Mouse (Mus musculus) hindbrain, embryonic 16.5 days (tissue): ENCODE measurements around the gene Vmn1r55. TPM values are rescaled to one million over a fixed set of nuclear protein-coding genes. Genes with fewer than 3 reads are reported as not detected.
"Not testable (repeated sequence)": the region's sequence is repeated elsewhere in the genome, so short reads cannot be mapped to it uniquely, and the experiment has no call there.

ENCODE experiments used
- ATAC-seq: fragments of 200-750 bp; cut with Nextera tagmentation; 2 replicates; pipeline ENCODE4 v1.8.0; 2017; ENCODE audit warnings: moderate TSS enrichment, moderate library complexity
- H3K27ac ChIP-seq: fragments of 300-500 bp; sonication (generic); 2 replicates; pipeline ENCODE4 v1.5.1; 2014; ENCODE audit warnings: low read depth, mild to moderate bottlenecking, control low read depth, low read length, moderate library complexity
- H3K27me3 ChIP-seq: fragments of 300-500 bp; sonication (generic); replicated peaks from 2 replicates; pipeline ENCODE4 v1.6.1; 2014; ENCODE audit warnings: low read length; ENCODE audit not compliant: control insufficient read depth, insufficient read depth
- H3K36me3 ChIP-seq: fragments of 300-500 bp; sonication (generic); 2 replicates; pipeline ENCODE4 v1.6.1; 2014; ENCODE audit warnings: mild to moderate bottlenecking, low read length, moderate library complexity, mixed read lengths; ENCODE audit not compliant: control insufficient read depth, insufficient read depth
- H3K4me1 ChIP-seq: fragments of 300-500 bp; sonication (generic); 2 replicates; pipeline ENCODE4 v1.6.1; 2014; ENCODE audit warnings: low read depth, low read length; ENCODE audit not compliant: control insufficient read depth, insufficient read depth
- H3K4me2 ChIP-seq: fragments of 300-500 bp; sonication (generic); 2 replicates; pipeline ENCODE4 v1.6.1; 2014; ENCODE audit warnings: mild to moderate bottlenecking, low read length, control low read depth, moderate library complexity
- H3K4me3 ChIP-seq: fragments of 300-500 bp; sonication (generic); 2 replicates; pipeline ENCODE4 v1.5.1; 2014; ENCODE audit warnings: mild to moderate bottlenecking, low read length, control low read depth, moderate library complexity
- H3K9ac ChIP-seq: fragments of 300-500 bp; sonication (generic); 2 replicates; pipeline ENCODE4 v1.6.1; 2014; ENCODE audit warnings: low read depth, mild to moderate bottlenecking, control low read depth, low read length, moderate library complexity
- H3K9me3 ChIP-seq: fragments of 300-500 bp; sonication (generic); 2 replicates; pipeline ENCODE4 v1.6.1; 2014; ENCODE audit warnings: mild to moderate bottlenecking, low read length, moderate library complexity; ENCODE audit not compliant: control insufficient read depth
- WGBS: fragments of 180-500 bp; shearing (Covaris S2); extraction: QIAGEN DNeasy Blood & Tissue Kit; methylation state at CpG from one replicate; pipeline ENCODE4 v1.1.7; 2014; 5-methylcytosine and 5-hydroxymethylcytosine counted together
- polyA plus RNA-seq: library from polyadenylated mRNA; unstranded; fragments of >200 nt; fragmentation: Nextera tagmentation; extraction: Ambion mirVana; gene quantifications from 2 replicates; pipeline ENCODE4 v1.2.1, GENCODE M21; 2015

Vmn1r55 gene
- not detected in 2 replicates for polyA plus RNA-seq

DNA sequence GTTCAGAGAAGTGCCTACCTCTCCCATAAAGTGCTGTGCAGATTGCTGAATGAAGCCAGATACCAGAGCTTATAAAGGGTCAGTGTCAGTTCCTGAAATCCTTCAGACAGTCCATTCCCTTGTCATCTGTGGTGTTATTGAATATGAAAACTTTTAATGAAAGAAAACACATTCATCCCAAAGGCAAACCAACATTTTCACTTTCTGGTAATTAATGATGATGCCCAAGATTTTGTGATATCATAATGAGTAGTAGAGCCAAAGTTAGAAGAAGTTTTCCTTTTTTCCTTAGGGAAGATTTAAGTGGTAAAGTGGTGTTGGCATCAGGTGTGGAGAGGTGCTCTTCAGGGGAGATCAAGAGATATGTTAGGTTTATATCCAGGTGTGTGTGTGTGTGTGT is at the start of gene Vmn1r55:
Gene Vmn1r55, minus strand, starts transcription at position 101 of the 400 bp plus-strand sequence.
- not testable (repeated sequence) for H3K4me1 ChIP-seq, H3K27ac ChIP-seq, H3K36me3 ChIP-seq, H3K4me3 ChIP-seq, H3K27me3 ChIP-seq, ATAC-seq, H3K9ac ChIP-seq, H3K9me3 ChIP-seq, H3K4me2 ChIP-seq

DNA sequence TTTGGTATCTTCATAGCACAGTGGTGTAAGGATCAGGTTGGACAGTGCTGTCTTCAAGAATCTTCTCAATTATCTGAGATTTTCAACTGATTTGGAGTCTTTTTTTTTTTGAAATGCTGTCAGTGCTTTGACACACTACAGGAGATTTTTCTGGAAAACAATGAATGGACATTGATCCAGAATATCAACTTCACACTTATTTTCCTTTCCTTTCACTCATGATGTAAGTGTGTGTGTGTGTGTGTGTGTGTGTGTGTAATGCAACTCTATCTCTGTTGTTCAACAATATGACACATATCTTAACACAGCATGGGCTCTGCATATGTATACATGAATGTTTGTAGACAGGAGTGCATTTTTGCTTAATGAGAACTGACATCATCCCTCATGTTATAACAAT is 47.2 kb upstream of the Vmn1r55 start, which contains the start of gene Vmn1r56:
Gene Vmn1r56, minus strand, starts transcription at position 101 of the 400 bp plus-strand sequence.
- not testable (repeated sequence) for H3K36me3 ChIP-seq, H3K27ac ChIP-seq, H3K4me3 ChIP-seq, ATAC-seq, H3K27me3 ChIP-seq, H3K9ac ChIP-seq, H3K4me1 ChIP-seq, H3K9me3 ChIP-seq, H3K4me2 ChIP-seq

DNA sequence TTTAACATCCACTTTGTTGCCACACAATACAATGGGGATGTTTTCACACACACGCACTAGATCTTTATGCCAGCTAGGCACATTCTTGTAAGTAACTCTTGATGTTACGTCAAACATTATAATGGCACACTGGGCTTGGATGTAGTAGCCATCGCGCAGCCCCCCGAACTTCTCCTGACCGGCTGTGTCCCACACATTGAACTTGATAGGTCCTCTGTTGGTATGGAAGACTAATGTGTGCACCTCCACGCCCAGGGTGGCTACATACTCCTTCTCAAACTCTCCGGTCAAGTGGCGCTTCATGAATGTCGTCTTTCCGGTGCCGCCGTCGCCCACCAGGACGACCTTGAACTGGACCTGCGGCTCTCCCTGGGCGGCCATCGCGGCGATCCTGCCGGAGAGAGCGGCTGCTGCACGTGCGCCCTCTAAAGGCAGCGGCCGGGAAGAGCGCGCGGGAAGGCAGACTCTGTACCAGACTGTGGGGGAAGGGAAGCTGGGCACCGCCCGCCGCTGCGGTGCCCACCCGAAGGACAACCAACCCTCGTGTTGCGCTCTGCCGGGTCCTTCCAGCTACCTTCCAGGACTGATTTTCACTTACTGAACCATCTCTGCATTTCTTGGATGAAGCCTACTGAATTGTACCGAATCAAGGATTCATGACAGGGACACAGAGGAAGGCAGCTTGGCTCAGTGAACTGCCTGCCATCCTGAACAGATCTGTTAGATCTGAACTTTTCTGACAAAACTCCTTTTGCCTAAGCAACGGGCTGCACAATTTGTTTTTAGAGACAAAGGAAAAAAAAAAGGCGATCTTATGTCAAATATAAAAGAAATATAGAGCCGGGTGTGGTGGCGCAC is 23.7 kb downstream of the Vmn1r55 start, which contains the start of gene Rasl2-9:
Gene Rasl2-9, minus strand, starts transcription at position 402 of the 858 bp plus-strand sequence.
- Histone ChIP-seq H3K36me3 (no peaks in the 10 kb centered on the region), H3K9me3 (no peaks in the 10 kb centered on the region), H3K4me1 (no peaks in the 10 kb centered on the region), H3K4me2 (peak within 1 kb of the TSS; percentile 74), H3K27ac (no peak within 1 kb of the TSS), H3K4me3 (peak within 1 kb of the TSS; percentile 49), H3K9ac (peak within 1 kb of the TSS; percentile 67), H3K27me3 (no peaks in the 10 kb centered on the region)
- peak; percentile 96 for ATAC-seq
- 17% methylated on average over 40 of the region's 42 CpGs for WGBS

DNA sequence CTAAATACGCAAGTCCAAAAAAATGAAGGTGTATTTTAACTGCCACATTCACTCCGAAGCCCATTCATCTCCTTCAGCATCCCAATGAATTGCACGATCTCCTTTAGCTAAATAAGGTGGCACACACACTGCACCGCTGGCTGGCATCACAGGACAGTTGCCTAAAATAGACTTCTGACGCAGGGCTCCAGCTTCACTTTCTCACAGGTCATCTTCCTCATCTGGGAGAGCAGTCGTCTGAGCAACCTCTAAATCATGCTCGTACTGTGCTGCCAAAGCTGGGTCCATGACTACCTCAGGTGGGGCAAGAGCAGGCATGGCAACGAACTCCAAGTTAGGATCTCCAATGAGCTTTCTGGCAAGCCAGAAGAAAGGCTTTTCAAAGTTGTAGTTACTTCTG is 24.4 kb downstream of the Vmn1r55 start:
- no peak overlapping the region for H3K4me3 ChIP-seq
- WGBS = 94% methylated on average over 8 of the region's 8 CpGs
- no peak overlapping the region for H3K27ac ChIP-seq
- H3K4me1 ChIP-seq = no peaks in the 10 kb centered on the region
- H3K4me2 ChIP-seq = no peak overlapping the region
- H3K27me3 ChIP-seq = no peaks in the 10 kb centered on the region
- no peaks in the 10 kb centered on the region for H3K36me3 ChIP-seq
- no peak overlapping the region for H3K9ac ChIP-seq
- H3K9me3 ChIP-seq = no peaks in the 10 kb centered on the region
- ATAC-seq = no peak

DNA sequence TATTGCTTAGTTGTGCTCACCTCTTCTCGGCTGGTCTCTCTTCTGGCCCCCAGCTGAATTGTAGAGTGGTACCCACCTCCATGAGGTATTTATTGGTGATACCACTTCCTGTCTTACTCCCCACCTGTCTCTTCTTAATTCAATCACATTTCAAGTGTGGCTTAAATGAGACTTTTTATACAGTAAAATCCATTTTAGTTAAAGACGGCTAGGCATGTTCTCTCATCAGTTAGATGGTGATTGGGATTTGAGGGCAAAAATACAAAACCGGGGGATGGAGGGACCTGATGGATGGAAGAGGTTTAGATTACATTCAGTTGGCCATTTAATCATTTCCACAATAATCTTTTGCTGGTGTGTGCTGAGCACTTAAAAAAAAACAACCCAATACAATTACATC is 32.6 kb downstream of the Vmn1r55 start, which contains the start of gene Rfpl4:
Gene Rfpl4, minus strand, starts transcription at position 101 of the 400 bp plus-strand sequence.
- Histone ChIP-seq H3K4me1 (no peaks in the 10 kb centered on the region), H3K27me3 (no peaks in the 10 kb centered on the region), H3K9me3 (no peaks in the 10 kb centered on the region), H3K9ac (no peak within 1 kb of the TSS), H3K4me3 (no peak within 1 kb of the TSS), H3K4me2 (no peak within 1 kb of the TSS), H3K36me3 (no peaks in the 10 kb centered on the region), H3K27ac (no peak within 1 kb of the TSS)
- ATAC-seq = no peak
- 88% methylated on average over 3 of the region's 3 CpGs for WGBS

DNA sequence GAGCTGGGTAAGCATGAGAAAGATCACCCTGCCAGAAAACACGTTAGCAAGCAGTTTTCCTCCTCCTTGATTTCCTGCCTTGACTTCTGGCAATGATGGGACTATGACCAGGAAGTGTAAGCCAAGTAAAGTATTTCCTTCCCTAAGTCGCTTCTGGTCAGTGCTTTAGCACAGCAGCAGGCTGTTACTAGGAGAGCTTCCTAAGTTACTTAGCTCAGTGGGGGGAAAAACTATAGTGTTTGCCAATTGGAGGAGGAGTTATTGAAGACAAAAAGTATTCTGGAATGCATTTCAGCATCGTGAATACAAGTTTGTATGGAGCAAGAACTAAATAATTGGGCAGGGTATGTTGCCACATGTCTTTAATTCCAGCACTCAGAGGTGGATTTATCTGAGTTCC is 36.8 kb downstream of the Vmn1r55 start:
- ATAC-seq = no peak
- no peaks in the 10 kb centered on the region for H3K27me3 ChIP-seq
- no peak overlapping the region for H3K4me2 ChIP-seq
- no peaks in the 10 kb centered on the region for H3K9me3 ChIP-seq
- H3K27ac ChIP-seq = no peak overlapping the region
- H3K9ac ChIP-seq = no peak overlapping the region
- no peaks in the 10 kb centered on the region for H3K4me1 ChIP-seq
- WGBS = 44% methylated on average over 3 of the region's 3 CpGs
- no peaks in the 10 kb centered on the region for H3K36me3 ChIP-seq
- H3K4me3 ChIP-seq = no peak overlapping the region

DNA sequence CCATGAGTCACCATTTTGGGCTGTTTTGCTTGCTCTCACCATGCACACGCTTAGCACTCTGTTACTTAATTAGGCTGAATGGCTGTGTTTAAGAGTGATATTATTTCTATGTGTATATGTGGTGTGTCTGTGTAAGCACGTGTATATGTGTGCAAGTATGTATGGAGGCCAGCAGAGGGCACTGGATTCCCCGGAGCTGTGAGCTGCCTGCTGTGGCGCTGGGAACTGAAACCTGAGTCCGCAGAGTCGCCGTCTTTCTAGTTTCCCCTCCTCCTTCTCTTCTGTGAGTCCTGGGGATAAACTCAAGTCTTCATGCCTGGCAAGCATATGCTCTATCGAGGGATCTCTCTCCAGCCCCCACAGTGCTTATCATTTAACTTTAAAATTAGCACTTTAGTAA is 40.2 kb downstream of the Vmn1r55 start:
- no peak for ATAC-seq
- Histone ChIP-seq H3K36me3 (no peaks in the 10 kb centered on the region), H3K4me2 (no peak overlapping the region), H3K9ac (no peak overlapping the region), H3K4me3 (no peak overlapping the region), H3K9me3 (no peaks in the 10 kb centered on the region), H3K27me3 (no peaks in the 10 kb centered on the region), H3K4me1 (no peaks in the 10 kb centered on the region), H3K27ac (no peak overlapping the region)
- whole genome bisulfite sequencing = 83% methylated on average over 8 of the region's 8 CpGs

DNA sequence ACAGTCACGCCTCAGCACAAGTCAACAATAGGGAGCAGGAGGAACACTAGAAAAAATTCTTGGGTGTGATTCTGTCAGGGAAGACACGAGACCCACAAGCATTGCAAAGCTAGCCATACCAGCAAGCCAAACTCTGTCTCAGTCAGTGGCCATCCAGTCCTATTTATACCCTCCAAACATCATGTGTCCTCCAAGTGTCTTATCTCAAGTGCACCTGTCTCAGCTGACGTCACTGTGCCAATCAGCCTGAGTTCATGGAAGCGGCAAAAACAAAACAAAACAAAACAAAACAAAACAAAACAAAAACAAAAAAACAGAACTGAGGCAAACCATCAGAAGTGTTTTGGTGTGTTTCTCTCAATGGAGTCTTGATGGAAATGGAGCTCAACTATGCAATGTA is 41.2 kb downstream of the Vmn1r55 start:
- H3K4me1 ChIP-seq = no peaks in the 10 kb centered on the region
- H3K27ac ChIP-seq = no peak overlapping the region
- no peak for ATAC-seq
- H3K9ac ChIP-seq = no peak overlapping the region
- H3K4me3 ChIP-seq = no peak overlapping the region
- 84% methylated on average over 4 of the region's 4 CpGs for WGBS
- H3K36me3 ChIP-seq = no peaks in the 10 kb centered on the region
- no peaks in the 10 kb centered on the region for H3K27me3 ChIP-seq
- no peak overlapping the region for H3K4me2 ChIP-seq
- H3K9me3 ChIP-seq = no peaks in the 10 kb centered on the region

DNA sequence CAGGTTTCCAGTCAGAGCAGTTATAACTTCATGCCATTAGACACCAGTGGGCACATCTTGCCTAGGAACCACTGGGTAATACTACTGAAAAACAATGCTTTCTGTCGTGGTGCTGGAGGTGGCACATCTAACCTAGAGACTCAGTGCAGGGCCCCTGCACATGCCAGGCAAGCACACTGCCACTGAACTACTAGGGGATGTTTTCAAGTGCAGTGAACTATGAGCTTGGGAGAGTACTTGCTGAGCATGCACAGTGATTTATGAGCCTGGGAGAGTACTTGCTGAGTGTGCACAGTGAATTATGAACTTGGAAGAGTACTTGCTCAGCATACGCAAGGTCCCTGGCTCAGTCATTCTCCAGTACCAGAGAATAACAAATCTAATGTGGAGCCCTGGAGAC is 46.9 kb downstream of the Vmn1r55 start:
- ATAC-seq = no peak
- no peaks in the 10 kb centered on the region for H3K9me3 ChIP-seq
- H3K4me3 ChIP-seq = no peak overlapping the region
- no peaks in the 10 kb centered on the region for H3K27me3 ChIP-seq
- 90% methylated on average over 2 of the region's 2 CpGs for WGBS
- peaks cover 6% of the 10 kb centered on the region; the same call in 1 of the 2 replicates for H3K36me3 ChIP-seq
- H3K4me2 ChIP-seq = no peak overlapping the region
- H3K27ac ChIP-seq = no peak overlapping the region
- H3K4me1 ChIP-seq = no peaks in the 10 kb centered on the region
- H3K9ac ChIP-seq = no peak overlapping the region
